Mouse (Mus musculus) heart, adult 2 months (tissue): ENCODE data around the gene Ccdc169. TPM values are rescaled to one million over a fixed set of nuclear protein-coding genes. Genes with fewer than 3 reads are reported as not detected.

Source experiments
- DNase-seq, 2 experiments: peaks; one replicate each; pipeline ENCODE4 v3.0.0; 2021
- H3K27ac ChIP-seq: fragments of 200-600 bp; 2 replicates; pipeline ENCODE4 v1.8.1; 2022
- H3K27me3 ChIP-seq: fragments of 200-500 bp; 2 replicates; pipeline ENCODE4 v1.6.1; 2012; ENCODE audit warnings: mild to moderate bottlenecking, low read length, inconsistent platforms, mixed read lengths; ENCODE audit not compliant: control insufficient read depth, insufficient read depth
- H3K36me3 ChIP-seq: fragments of 200-500 bp; 2 replicates; pipeline ENCODE4 v1.6.1; 2012; ENCODE audit warnings: low read length, inconsistent platforms; ENCODE audit not compliant: control insufficient read depth, insufficient read depth
- H3K4me1 ChIP-seq: fragments of 200-500 bp; 2 replicates; pipeline ENCODE4 v1.6.1; 2011; ENCODE audit warnings: low read length; ENCODE audit not compliant: control insufficient read depth, insufficient read depth
- H3K4me3 ChIP-seq: fragments of 200-600 bp; 2 replicates; pipeline ENCODE4 v1.8.1; 2022
- H3K79me2 ChIP-seq: fragments of 200-500 bp; replicated peaks from 2 replicates; pipeline ENCODE4 v1.6.1; 2012; ENCODE audit warnings: mild to moderate bottlenecking, inconsistent platforms, low read length, moderate library complexity, mixed read lengths; ENCODE audit not compliant: control insufficient read depth, insufficient read depth
- H3K9ac ChIP-seq: fragments of 200-500 bp; 2 replicates; pipeline ENCODE4 v1.6.1; 2012; ENCODE audit warnings: low read depth, mild to moderate bottlenecking, control low read depth, inconsistent platforms, low read length, mixed read lengths
- CTCF ChIP-seq: fragments of 200-600 bp; IDR thresholded peaks from 2 replicates; pipeline ENCODE4 v1.8.1; 2022; ENCODE audit warnings: antibody characterized with exemption, mild to moderate bottlenecking, moderate library complexity
- EP300 ChIP-seq: fragments of 200-500 bp; IDR thresholded peaks from 2 replicates; pipeline ENCODE4 v1.6.1; 2011; ENCODE audit warnings: low read depth, low read length, control low read depth; ENCODE audit not compliant: insufficient read depth
- POLR2A ChIP-seq: fragments of 200-500 bp; IDR thresholded peaks from 2 replicates; pipeline ENCODE4 v1.6.1; 2011; ENCODE audit warnings: mild to moderate bottlenecking, low read depth, low read length, control low read depth; ENCODE audit not compliant: insufficient read depth
- WGBS: fragments of 180-500 bp; shearing (Covaris S2); methylation state at CpG from one replicate; pipeline ENCODE4 v1.1.7; 2018; 5-methylcytosine and 5-hydroxymethylcytosine counted together
- intact Hi-C: fragments of 180-260 bp; cut with DNase I; formaldehyde crosslinking; loops from one replicate; pipeline ENCODE4 v1.15.1; 2025
- polyA plus RNA-seq: library from polyadenylated mRNA; depleted of rRNA; stranded (reverse); fragments of >200 nt; gene quantifications from 2 replicates; pipeline ENCODE4 v1.2.3, GENCODE M21; 2012
- total RNA-seq, 2 experiments: library from RNA; stranded (reverse); gene quantifications; 2 replicates each; pipeline ENCODE4 v1.2.3; 2021

Gene Ccdc169
- total and polyA plus RNA-seq, 3 experiments: not detected

DNA sequence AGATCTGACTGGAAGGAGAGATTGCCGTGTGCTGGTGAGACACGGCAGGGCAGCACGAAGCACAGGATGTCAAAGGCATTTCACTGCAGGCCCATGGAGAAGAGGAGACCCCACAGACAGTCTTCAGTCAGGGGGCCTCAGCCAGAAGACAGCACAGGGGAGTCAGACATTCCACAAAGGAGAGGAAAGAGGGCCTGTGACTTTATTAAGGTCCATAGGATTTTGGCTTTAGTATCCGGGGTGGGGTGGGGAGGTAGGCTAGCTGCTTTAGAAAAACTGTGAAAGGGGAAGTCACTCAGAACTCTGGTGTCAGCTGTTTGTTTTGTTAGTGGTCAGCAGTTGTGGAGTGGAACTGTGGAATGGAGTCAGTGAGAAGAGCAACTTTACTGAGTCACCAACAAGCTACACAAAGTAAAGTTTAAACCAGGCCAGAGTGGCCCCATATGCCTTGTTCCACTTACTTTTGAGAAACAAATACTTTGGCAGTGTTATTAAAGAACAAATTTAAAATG, 7.9 kb upstream of the Ccdc169 start:
- no peak overlapping the region for H3K27ac ChIP-seq
- intact Hi-C loops: no loop called here
- 79% methylated on average over 4 of the region's 4 CpGs for WGBS
- H3K9ac ChIP-seq: no peak overlapping the region
- no peak for DNase-seq
- H3K36me3 ChIP-seq: no peaks in the 10 kb centered on the region
- H3K79me2 ChIP-seq: no peaks in the 10 kb centered on the region
- H3K4me3 ChIP-seq: no peak overlapping the region
- no peaks in the 10 kb centered on the region for H3K4me1 ChIP-seq
- H3K27me3 ChIP-seq: no peaks in the 10 kb centered on the region
- TF ChIP-seq EP300 (no peak), CTCF (no peak), POLR2A (no peak)

DNA sequence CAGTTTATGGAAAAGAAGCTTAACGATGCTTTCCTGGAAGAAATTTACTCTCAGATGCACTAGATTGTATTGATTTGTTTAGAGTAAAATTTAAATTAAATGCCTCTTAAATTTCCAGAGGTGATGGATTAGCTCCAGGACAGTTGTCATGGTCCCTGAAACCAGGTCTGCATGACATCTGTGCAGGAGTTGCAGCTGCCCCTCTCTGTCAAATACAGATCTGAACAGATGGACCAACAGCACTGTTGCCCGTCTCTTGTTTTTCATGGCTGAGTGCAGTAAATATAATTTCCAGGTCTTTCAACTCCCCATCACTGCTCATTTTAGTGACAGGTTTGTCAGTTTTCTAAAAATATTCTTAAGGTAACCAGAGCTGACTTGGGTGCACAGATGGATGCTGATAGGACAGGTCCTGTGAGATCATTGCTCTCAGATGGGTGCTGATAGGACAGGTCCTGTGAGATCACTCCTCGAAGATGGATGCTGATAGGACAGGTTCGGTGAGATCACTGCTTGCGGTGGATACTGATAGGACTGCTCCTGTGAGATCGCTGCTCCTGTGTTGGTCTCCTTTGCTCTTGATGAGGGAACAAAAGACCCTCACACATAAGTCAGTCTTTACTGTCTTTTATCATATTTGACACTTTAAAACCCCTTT, 5.4 kb upstream of the Ccdc169 start:
- Histone ChIP-seq H3K4me3 (no peak overlapping the region), H3K79me2 (no peaks in the 10 kb centered on the region), H3K4me1 (no peaks in the 10 kb centered on the region), H3K9ac (no peak overlapping the region), H3K27me3 (no peaks in the 10 kb centered on the region), H3K36me3 (no peaks in the 10 kb centered on the region), H3K27ac (no peak overlapping the region)
- WGBS: 92% methylated on average over 6 of the region's 6 CpGs
- TF ChIP-seq POLR2A (no peak), EP300 (no peak), CTCF (no peak)
- intact Hi-C loops: no loop called here
- DNase-seq: no peak

DNA sequence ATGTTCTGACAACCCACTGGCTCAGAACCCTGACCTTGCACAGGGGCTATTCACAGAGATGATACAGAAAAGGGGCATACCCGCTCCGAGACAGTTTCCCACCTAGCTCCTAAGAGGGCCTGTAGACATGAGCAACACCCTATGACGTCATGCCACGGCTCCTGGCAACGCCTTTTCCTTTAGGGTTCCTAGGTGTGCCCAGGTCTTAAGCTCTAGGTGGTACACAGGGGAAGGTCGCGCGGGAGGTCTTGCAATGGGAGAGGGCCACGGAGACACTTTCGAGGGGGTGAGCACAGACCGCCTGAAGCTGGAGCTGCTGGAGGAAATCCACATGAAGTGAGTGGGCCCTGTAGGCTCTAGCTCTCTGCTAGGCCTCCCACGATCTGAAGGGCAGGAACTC, 2.7 kb downstream of the Ccdc169 start:
- Histone ChIP-seq H3K27me3 (no peaks in the 10 kb centered on the region), H3K4me3 (no peak overlapping the region), H3K27ac (no peak overlapping the region), H3K4me1 (no peaks in the 10 kb centered on the region), H3K79me2 (no peaks in the 10 kb centered on the region), H3K9ac (no peak overlapping the region), H3K36me3 (no peaks in the 10 kb centered on the region)
- no peak for TF ChIP-seq POLR2A
- no peak for TF ChIP-seq EP300
- no peak for TF ChIP-seq CTCF
- intact Hi-C loops: no loop called here
- no peak for DNase-seq
- 94% methylated on average over 12 of the region's 12 CpGs for WGBS

DNA sequence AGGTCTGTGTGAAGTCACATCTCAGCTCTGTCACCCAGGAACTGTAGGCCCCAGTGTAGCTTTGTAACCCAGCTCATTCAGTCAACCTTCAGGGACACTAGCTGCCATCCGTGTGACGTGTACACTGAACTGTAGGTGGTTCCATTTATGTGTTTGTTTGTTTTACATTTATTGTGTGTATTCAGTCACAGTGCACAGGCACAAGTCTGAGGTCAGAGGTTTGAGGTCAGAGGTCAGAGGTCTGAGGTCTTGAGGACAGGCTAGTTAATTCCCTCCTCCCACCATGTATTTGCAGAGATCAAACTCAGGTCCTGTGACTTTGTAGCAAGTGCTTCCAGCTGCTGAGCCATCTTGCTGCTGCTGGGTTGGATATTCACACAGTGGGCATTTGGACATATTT, 4.3 kb downstream of the Ccdc169 start:
- H3K27me3 ChIP-seq: no peaks in the 10 kb centered on the region
- WGBS: 93% methylated on average over 2 of the region's 2 CpGs
- H3K4me1 ChIP-seq: no peaks in the 10 kb centered on the region
- TF ChIP-seq POLR2A (no peak), CTCF (no peak), EP300 (no peak)
- H3K9ac ChIP-seq: no peak overlapping the region
- H3K36me3 ChIP-seq: no peaks in the 10 kb centered on the region
- no peak overlapping the region for H3K27ac ChIP-seq
- no peaks in the 10 kb centered on the region for H3K79me2 ChIP-seq
- no peak overlapping the region for H3K4me3 ChIP-seq
- intact Hi-C loops: no loop called here
- no peak for DNase-seq

- Histone ChIP-seq H3K27ac (no peak overlapping the region), H3K4me3 (no peak overlapping the region), H3K9ac (no peak overlapping the region), H3K79me2 (no peaks in the 10 kb centered on the region), H3K4me1 (no peaks in the 10 kb centered on the region), H3K27me3 (no peaks in the 10 kb centered on the region), H3K36me3 (no peaks in the 10 kb centered on the region)
- TF ChIP-seq CTCF (no peak), EP300 (no peak), POLR2A (no peak)
- no peak for DNase-seq
- 77% methylated on average over 4 of the region's 4 CpGs for WGBS
- intact Hi-C loops: no loop called here
These were observed 7.8 kb downstream of the Ccdc169 start for GRCm38 (mm10) chr3:55144916-55145315.

DNA sequence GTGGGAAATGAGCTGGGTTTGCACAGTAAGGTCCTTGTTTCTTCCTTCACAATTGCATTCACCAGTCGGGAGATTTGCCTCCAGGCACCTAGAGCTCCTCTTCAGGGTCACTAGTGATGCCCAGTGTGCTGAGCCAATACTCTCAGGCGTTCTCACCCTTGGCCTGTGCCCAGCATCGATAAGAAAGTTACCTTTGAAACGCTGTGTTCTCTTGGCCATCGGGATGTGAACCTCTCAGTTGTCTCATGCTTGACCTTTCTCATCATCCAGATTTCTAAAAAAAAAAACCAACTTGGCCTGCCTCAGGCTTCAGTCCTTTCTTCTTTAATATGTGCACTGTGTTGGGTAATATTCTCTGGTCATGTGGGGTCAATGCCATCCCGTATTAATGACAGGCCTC, 9.3 kb downstream of the Ccdc169 start:
- H3K27me3 ChIP-seq: no peaks in the 10 kb centered on the region
- H3K9ac ChIP-seq: no peak overlapping the region
- DNase-seq: no peak
- H3K79me2 ChIP-seq: no peaks in the 10 kb centered on the region
- no peak overlapping the region for H3K4me3 ChIP-seq
- no peaks in the 10 kb centered on the region for H3K36me3 ChIP-seq
- no peak overlapping the region for H3K27ac ChIP-seq
- WGBS: 71% methylated on average over 6 of the region's 6 CpGs
- TF ChIP-seq CTCF (no peak), POLR2A (no peak), EP300 (no peak)
- intact Hi-C loops: no loop called here
- no peaks in the 10 kb centered on the region for H3K4me1 ChIP-seq
